Comparison of ENCODE assay signal across 8 mouse cellular contexts in the genomic region with DNA sequence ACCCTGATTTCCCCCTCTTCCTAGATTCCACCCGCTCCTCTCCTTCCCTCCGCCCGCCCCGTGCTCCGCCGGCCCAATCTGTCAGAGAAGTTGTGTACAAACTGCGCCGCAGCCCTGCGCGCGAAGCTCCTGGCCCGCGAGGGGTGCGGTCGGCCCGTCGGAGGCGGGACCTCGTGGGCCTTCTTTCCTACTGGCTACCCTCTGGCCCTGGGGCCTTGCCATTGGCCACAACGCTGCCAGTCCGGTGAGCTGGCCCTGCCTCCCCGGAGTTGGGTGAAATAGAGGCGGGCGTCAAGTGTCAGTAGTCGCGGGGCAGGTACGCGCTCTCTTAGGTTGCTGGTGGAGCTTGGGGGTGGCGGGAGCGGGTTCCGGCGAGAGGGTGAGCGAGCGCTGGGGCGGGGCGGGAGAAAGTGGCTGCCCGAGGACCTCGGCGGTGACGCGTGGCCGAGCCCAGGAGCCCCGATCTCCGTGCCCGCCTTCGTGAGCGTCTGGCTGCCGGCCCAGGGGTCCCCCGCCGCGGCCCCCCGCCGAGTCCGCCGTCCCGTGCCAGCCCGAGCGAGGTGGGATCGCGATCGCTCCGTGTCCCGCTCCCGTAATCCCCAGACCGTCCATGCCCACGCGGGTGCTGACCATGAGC. TPM values are rescaled to one million over a fixed set of nuclear protein-coding genes. Genes with fewer than 3 reads are reported as not detected.
DNase-seq lines count a peak whose midpoint lies in the region; ATAC-seq and TF ChIP-seq lines count a peak whose summit lies in the region.

Gene Klf5 (plus strand): TSS at position 307 of the 637 bp plus-strand sequence.

- ATAC-seq in frontal cortex, adult (ENCODE audit: low TSS enrichment): peak; percentile 92
- peak; percentile 99 to 100 for ATAC-seq in hematopoietic stem cell, adult 5-6 weeks (replicated peaks in 1 of 2; ENCODE audit: insufficient read depth in 1 of 2, low FRiP score in 2 of 2, low TSS enrichment in 1 of 2, low read depth in 1 of 2, poor library complexity in 2 of 2, severe bottlenecking in 2 of 2)
- peak; percentile 99 for ATAC-seq in lung, embryonic 14.5 days (ENCODE audit: insufficient read depth)

- H3K4me2 ChIP-seq in lung, embryonic 14.5 days: peak within 1 kb of the TSS; percentile 98

- peak within 1 kb of the TSS; percentile 70 for H3K4me3 ChIP-seq in lung, embryonic 14.5 days (ENCODE audit: low read depth, low read length)
- H3K4me3 ChIP-seq in olfactory bulb, adult 2 months (ENCODE audit: insufficient read depth, low read depth, low read length): peak within 1 kb of the TSS; percentile 61

- peak within 1 kb of the TSS; percentile 72 for H3K27ac ChIP-seq in lung, embryonic 14.5 days (ENCODE audit: low read depth)
- no peak within 1 kb of the TSS for H3K27ac ChIP-seq in olfactory bulb, adult 2 months (ENCODE audit: insufficient read depth, low read depth, low read length)

- no peaks in the 10 kb centered on the region for H3K4me1 ChIP-seq in lung, embryonic 14.5 days (ENCODE audit: insufficient read depth)
- peaks cover 12% of the 10 kb centered on the region; the same call in 1 of the 2 replicates for H3K4me1 ChIP-seq in olfactory bulb, adult 2 months (ENCODE audit: control insufficient read depth, insufficient read depth, low read length)

- no peak for TF ChIP-seq POLR2A in olfactory bulb, adult 2 months (IDR thresholded peaks at IDR 0.05; ENCODE audit: insufficient read depth, low read depth, low read length)

- TF ChIP-seq CTCF in lung, embryonic 14.5 days (IDR thresholded peaks at IDR 0.05; ENCODE audit: low read depth): no peak
- no peak for TF ChIP-seq CTCF in olfactory bulb, adult 2 months (IDR thresholded peaks at IDR 0.05; ENCODE audit: insufficient read depth, low read depth, low read length)

- H3K27me3 ChIP-seq in lung, embryonic 14.5 days (ENCODE audit: insufficient read depth, low read length): peaks cover 32% of the 10 kb centered on the region

- no peaks in the 10 kb centered on the region for H3K9me3 ChIP-seq in lung, embryonic 14.5 days (ENCODE audit: low read depth, low read length)

- 0 out of 2 replicates have a peak, but pooled peaks cover 6% of the 10 kb centered on the region for H3K36me3 ChIP-seq in lung, embryonic 14.5 days (ENCODE audit: insufficient read depth)

- H3K9ac ChIP-seq in lung, embryonic 14.5 days: peak within 1 kb of the TSS; percentile 68

- DNase-seq in Muller cell, postnatal 12 days (ENCODE audit: inconsistent ontology term): peak; percentile 98
- peak; percentile 60 for DNase-seq in cerebellum, adult 9-10 months
- DNase-seq in layer of hippocampus, adult 8-10 months (ENCODE audit: low spot score in 2 of 2): peak; percentile 86 to 88
- peak; percentile 95 for DNase-seq in lung, embryonic 14.5 days
- peak; percentile 71 to 78 for DNase-seq in thymus, adult 18-20 months

- under 1% methylated on average over 64 of the region's 67 CpGs for WGBS in lung, embryonic 14.5 days
- 2% methylated on average over 67 of the region's 67 CpGs for WGBS in olfactory bulb, adult 2 months

RNA-seq across cellular contexts. Expression of gene Klf5, which starts in this region (rescaled TPM):
- 1.8 and 2.9 TPM in 2 replicates for total RNA-seq in hematopoietic stem cell, adult 5-6 weeks (2017)
- 10 to 100 TPM; 10.1 to 12.2 (median 11.3) TPM for total RNA-seq in layer of hippocampus, adult 8-10 months (2022)
- polyA plus RNA-seq in lung, embryonic 14.5 days (2014; fragmentation: Nextera tagmentation; extraction: Ambion mirVana): 15.7 and 16.3 TPM in 2 replicates
- not detected in 2 replicates for polyA plus RNA-seq in olfactory bulb, adult 2 months (2012; ENCODE audit: insufficient read depth, insufficient read length, low replicate concordance, missing spikeins)

Comparison
In these comparisons a context has a peak if more than half of its experiments do, and no peak if none do; other contexts are left out.
1. RNA of gene Klf5 (polyA plus RNA-seq): 15.7 to 16.3 TPM in lung, embryonic 14.5 days; not detected in olfactory bulb, adult 2 months; every median in the first group is over 10 times any median in the second.
2. Peak in every context shown above with its lines, with median percentiles within 50 percentile points of each other: DNase-seq and ATAC-seq.